Mouse (Mus musculus) testis, postnatal 14 days (tissue): ENCODE results near the gene Olfr331.
"Not testable (repeated sequence)": the region's sequence is repeated elsewhere in the genome, so short reads cannot be mapped to it uniquely, and the experiment has no call there.

Source experiments
- DNase-seq: peaks from one replicate; pipeline ENCODE4 v3.0.0; 2021; ENCODE audit warnings: low spot score

The Olfr331 gene

GRCm38 (mm10) chr11:58502472-58502871 lies at the start of gene Olfr331:
Olfr331 (minus strand) TSS chr11:58502572.
- not testable (repeated sequence) for DNase-seq

- DNase-seq, result no peak
Observed at GRCm38 (mm10) chr11:58546322-58546721, 44.0 kb upstream of the Olfr331 start, which contains the start of gene Olfr329-ps. Olfr329-ps (minus strand) TSS chr11:58546422.

- DNase-seq, result not testable (repeated sequence)
Observed at GRCm38 (mm10) chr11:58534736-58535135, 32.4 kb upstream of the Olfr331 start, which contains the start of gene Olfr330. Olfr330 (minus strand) TSS chr11:58534836.

GRCm38 (mm10) chr11:58519756-58520155 lies 17.4 kb upstream of the Olfr331 start:
- peak; percentile 28 for DNase-seq

- DNase-seq, result peak; percentile 82
Observed at GRCm38 (mm10) chr11:58518916-58519315, 16.5 kb upstream of the Olfr331 start.

GRCm38 (mm10) chr11:58509058-58509457 lies 6.7 kb upstream of the Olfr331 start:
- DNase-seq, result not testable (repeated sequence)

GRCm38 (mm10) chr11:58499290-58499689 lies 3.1 kb downstream of the Olfr331 start:
- no peak for DNase-seq

- DNase-seq, result no peak
Observed at GRCm38 (mm10) chr11:58498761-58499160, 3.6 kb downstream of the Olfr331 start.

- no peak for DNase-seq
Observed at GRCm38 (mm10) chr11:58492455-58492854, 9.9 kb downstream of the Olfr331 start, which contains the start of gene Olfr332. Olfr332 (minus strand) TSS chr11:58492555.

- no peak for DNase-seq
Observed at GRCm38 (mm10) chr11:58462170-58462569, 40.2 kb downstream of the Olfr331 start, which contains the start of gene Olfr30. Olfr30 (minus strand) TSS chr11:58462270.

- DNase-seq, result no peak
Observed at GRCm38 (mm10) chr11:58453592-58453991, 48.8 kb downstream of the Olfr331 start.

GRCm38 (mm10) chr11:58452759-58453158 lies 49.6 kb downstream of the Olfr331 start, which contains the start of gene Lypd9:
Lypd9 (minus strand) TSS chr11:58452923.
- DNase-seq, result peak; percentile 62
